ENCODE assay signal across 21 mouse cellular contexts in the genomic region with DNA sequence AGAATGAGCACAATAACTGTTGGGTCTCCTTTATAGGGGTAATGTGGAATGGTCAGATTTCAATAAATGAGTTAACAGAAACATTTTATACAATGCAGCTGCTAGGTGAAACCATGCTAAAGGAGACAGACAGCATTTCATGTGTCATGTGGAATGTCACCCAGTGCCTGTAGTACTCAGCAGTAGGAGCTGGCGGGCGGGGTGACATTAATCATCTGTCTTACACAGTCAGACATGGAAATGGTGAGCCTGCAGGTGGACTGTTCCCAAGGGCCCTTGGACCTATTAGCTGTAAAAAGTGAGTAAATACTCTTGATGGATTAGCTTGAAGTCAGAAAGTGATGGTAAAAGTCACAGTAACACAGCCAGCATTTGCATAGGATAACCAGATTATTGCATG. TPM values are rescaled to one million over a fixed set of nuclear protein-coding genes. Genes with fewer than 3 reads are reported as not detected.
DNase-seq lines count a peak whose midpoint lies in the region; ATAC-seq and TF ChIP-seq lines count a peak whose summit lies in the region.
"Had no signal": no experiment of that assay in that cellular context is flagged by ENCODE, and none has a peak within 500 bp of the region (broad histone marks: within the 10 kb centered on the region; RNA-seq: fewer than 3 reads in every experiment).

No protein-coding gene starts in this region.

- 82% methylated on average over 2 of the region's 2 CpGs for WGBS in embryonic facial prominence, embryonic 15.5 days
- 96% methylated on average over 2 of the region's 2 CpGs for WGBS in embryonic facial prominence, embryonic 10.5 days
- WGBS in hindbrain, postnatal 0 days, result 84% methylated on average over 2 of the region's 2 CpGs
- 80% methylated on average over 2 of the region's 2 CpGs for WGBS in hindbrain, embryonic 12.5 days
- WGBS in lung, embryonic 14.5 days, result 82% methylated on average over 2 of the region's 2 CpGs
- 73% methylated on average over 2 of the region's 2 CpGs for WGBS in stomach, embryonic 15.5 days

- no peak for ATAC-seq in embryonic facial prominence, embryonic 15.5 days (ENCODE audit: insufficient number of reproducible peaks, low FRiP score, low TSS enrichment, low read depth)
- ATAC-seq in hindbrain, postnatal 0 days, result no peak
- ATAC-seq in hindbrain, embryonic 12.5 days (ENCODE audit: low FRiP score), result no peak
- 0 out of 2 replicates have a peak, but pooled peaks have one; percentile 28 for ATAC-seq in lung, embryonic 14.5 days (ENCODE audit: insufficient read depth)
- peak; percentile 75; the same call in 1 of the 2 replicates for ATAC-seq in stomach, embryonic 15.5 days (ENCODE audit: insufficient read depth, low FRiP score, low read depth)
- no peak for ATAC-seq in erythroid progenitor cell, adult 5-6 weeks (replicated peaks; ENCODE audit: low FRiP score, poor library complexity, severe bottlenecking)
- ATAC-seq: midbrain, embryonic 13.5 days had no signal

- H3K27ac ChIP-seq in embryonic facial prominence, embryonic 15.5 days (replicated peaks), result 0 out of 2 replicates have a peak overlapping the region, but pooled peaks have one; percentile 40
- no peak overlapping the region for H3K27ac ChIP-seq in embryonic facial prominence, embryonic 10.5 days (replicated peaks)
- peak overlapping the region; percentile 46; the same call in 1 of the 2 replicates for H3K27ac ChIP-seq in hindbrain, postnatal 0 days
- no peak overlapping the region for H3K27ac ChIP-seq in hindbrain, embryonic 12.5 days
- peak overlapping the region; percentile 81 for H3K27ac ChIP-seq in lung, embryonic 14.5 days (ENCODE audit: low read depth)
- H3K27ac ChIP-seq in stomach, embryonic 15.5 days, result peak overlapping the region; percentile 83
- H3K27ac ChIP-seq: hindbrain, embryonic 14.5 days; limb, embryonic 15.5 days; midbrain, embryonic 13.5 days had no signal

- H3K36me3 ChIP-seq in embryonic facial prominence, embryonic 15.5 days, result peaks cover 8% of the 10 kb centered on the region; the same call in 1 of the 2 replicates
- H3K36me3 ChIP-seq in embryonic facial prominence, embryonic 10.5 days (replicated peaks), result peaks cover 10% of the 10 kb centered on the region; the same call in 1 of the 2 replicates
- no peaks in the 10 kb centered on the region for H3K36me3 ChIP-seq in hindbrain, postnatal 0 days (ENCODE audit: insufficient read depth, low read length)
- H3K36me3 ChIP-seq in hindbrain, embryonic 12.5 days, result peaks cover 6% of the 10 kb centered on the region; the same call in 1 of the 2 replicates
- peaks cover 8% of the 10 kb centered on the region; the same call in 1 of the 2 replicates for H3K36me3 ChIP-seq in lung, embryonic 14.5 days (ENCODE audit: insufficient read depth)
- no peaks in the 10 kb centered on the region for H3K36me3 ChIP-seq in stomach, embryonic 15.5 days
- H3K36me3 ChIP-seq: limb, embryonic 15.5 days had no signal

- no peaks in the 10 kb centered on the region for H3K27me3 ChIP-seq in embryonic facial prominence, embryonic 15.5 days
- H3K27me3 ChIP-seq in embryonic facial prominence, embryonic 10.5 days (replicated peaks; ENCODE audit: low read depth, poor library complexity, severe bottlenecking), result no peaks in the 10 kb centered on the region
- no peaks in the 10 kb centered on the region for H3K27me3 ChIP-seq in hindbrain, postnatal 0 days (ENCODE audit: insufficient read depth, low read length)
- no peaks in the 10 kb centered on the region for H3K27me3 ChIP-seq in hindbrain, embryonic 12.5 days
- no peaks in the 10 kb centered on the region for H3K27me3 ChIP-seq in lung, embryonic 14.5 days (ENCODE audit: insufficient read depth, low read length)
- H3K27me3 ChIP-seq in stomach, embryonic 15.5 days (replicated peaks), result no peaks in the 10 kb centered on the region
- H3K27me3 ChIP-seq: limb, embryonic 15.5 days; megakaryocyte, embryonic 14.5 days; midbrain, embryonic 13.5 days had no signal

- H3K4me1 ChIP-seq in embryonic facial prominence, embryonic 15.5 days, result peaks cover 14% of the 10 kb centered on the region; the same call in 1 of the 2 replicates
- H3K4me1 ChIP-seq in embryonic facial prominence, embryonic 10.5 days, result peaks cover 7% of the 10 kb centered on the region
- no peaks in the 10 kb centered on the region for H3K4me1 ChIP-seq in hindbrain, postnatal 0 days (ENCODE audit: insufficient read depth, low read length)
- no peaks in the 10 kb centered on the region for H3K4me1 ChIP-seq in hindbrain, embryonic 12.5 days
- H3K4me1 ChIP-seq in lung, embryonic 14.5 days (ENCODE audit: insufficient read depth), result peaks cover 15% of the 10 kb centered on the region
- no peaks in the 10 kb centered on the region for H3K4me1 ChIP-seq in stomach, embryonic 15.5 days
- H3K4me1 ChIP-seq: midbrain, embryonic 13.5 days had no signal

- no peak for TF ChIP-seq CTCF in hindbrain, postnatal 0 days (IDR thresholded peaks at IDR 0.05; ENCODE audit: low read depth)
- no peak for TF ChIP-seq CTCF in lung, embryonic 14.5 days (IDR thresholded peaks at IDR 0.05; ENCODE audit: low read depth)

- H3K4me3 ChIP-seq in embryonic facial prominence, embryonic 15.5 days (replicated peaks), result no peak overlapping the region
- H3K4me3 ChIP-seq in embryonic facial prominence, embryonic 10.5 days, result no peak overlapping the region
- H3K4me3 ChIP-seq in hindbrain, postnatal 0 days (ENCODE audit: low read length), result no peak overlapping the region
- no peak overlapping the region for H3K4me3 ChIP-seq in hindbrain, embryonic 12.5 days
- no peak overlapping the region for H3K4me3 ChIP-seq in lung, embryonic 14.5 days (ENCODE audit: low read depth, low read length)
- H3K4me3 ChIP-seq in stomach, embryonic 15.5 days (replicated peaks), result no peak overlapping the region
- H3K4me3 ChIP-seq: limb, embryonic 15.5 days; megakaryocyte, embryonic 14.5 days; midbrain, embryonic 13.5 days had no signal

- H3K9ac ChIP-seq in embryonic facial prominence, embryonic 15.5 days, result no peak overlapping the region
- no peak overlapping the region for H3K9ac ChIP-seq in hindbrain, postnatal 0 days (replicated peaks; ENCODE audit: low read length)
- H3K9ac ChIP-seq in hindbrain, embryonic 12.5 days, result no peak overlapping the region
- no peak overlapping the region for H3K9ac ChIP-seq in lung, embryonic 14.5 days
- H3K9ac ChIP-seq in stomach, embryonic 15.5 days, result no peak overlapping the region
- H3K9ac ChIP-seq: hindbrain, embryonic 14.5 days; limb, embryonic 15.5 days; midbrain, embryonic 13.5 days had no signal

- DNase-seq in embryonic facial prominence, embryonic 10.5 days (ENCODE audit: low spot score), result no peak
- DNase-seq in hindbrain, postnatal 0 days (ENCODE audit: low spot score), result no peak
- DNase-seq in lung, embryonic 14.5 days, result no peak
- DNase-seq in lung, postnatal 25 days (ENCODE audit: low spot score), result no peak
- DNase-seq: adrenal gland, postnatal 25 days; cerebellum, adult 8-10 months; forebrain, postnatal 0 days; gastrocnemius, postnatal 14 days; heart, adult 18-20 months; kidney, adult 11 months; lung, postnatal 36 days; right cerebral cortex, postnatal 14 days; thymus, postnatal 25 days had no signal

- no peak overlapping the region for H3K4me2 ChIP-seq in embryonic facial prominence, embryonic 15.5 days (replicated peaks)
- H3K4me2 ChIP-seq in hindbrain, postnatal 0 days (ENCODE audit: low read depth, low read length), result no peak overlapping the region
- H3K4me2 ChIP-seq in hindbrain, embryonic 12.5 days (replicated peaks), result no peak overlapping the region
- H3K4me2 ChIP-seq in lung, embryonic 14.5 days, result no peak overlapping the region
- H3K4me2 ChIP-seq in stomach, embryonic 15.5 days, result no peak overlapping the region
- H3K4me2 ChIP-seq: hindbrain, embryonic 14.5 days; limb, embryonic 15.5 days; midbrain, embryonic 13.5 days had no signal

- H3K9me3 ChIP-seq in embryonic facial prominence, embryonic 15.5 days (replicated peaks), result no peaks in the 10 kb centered on the region
- no peaks in the 10 kb centered on the region for H3K9me3 ChIP-seq in embryonic facial prominence, embryonic 10.5 days
- H3K9me3 ChIP-seq in hindbrain, postnatal 0 days (ENCODE audit: low read length), result no peaks in the 10 kb centered on the region
- no peaks in the 10 kb centered on the region for H3K9me3 ChIP-seq in hindbrain, embryonic 12.5 days (replicated peaks)
- no peaks in the 10 kb centered on the region for H3K9me3 ChIP-seq in lung, embryonic 14.5 days (ENCODE audit: low read depth, low read length)
- H3K9me3 ChIP-seq in stomach, embryonic 15.5 days, result no peaks in the 10 kb centered on the region
- H3K9me3 ChIP-seq: limb, embryonic 15.5 days; megakaryocyte, embryonic 14.5 days; midbrain, embryonic 13.5 days had no signal

RNA-seq across cellular contexts. Expression of a gene that starts 46.0 kb away (rescaled TPM):
- 14.9 and 15.4 TPM in 2 replicates for polyA plus RNA-seq in embryonic facial prominence, embryonic 15.5 days (2015; fragmentation: Nextera tagmentation; extraction: Ambion mirVana)
- 3.2 and 4.8 TPM in 2 replicates for polyA plus RNA-seq in embryonic facial prominence, embryonic 10.5 days (2016; fragmentation: Nextera tagmentation; extraction: Ambion mirVana)
- total RNA-seq in hindbrain, postnatal 0 days (2014; rRNA removed), result 6.8 and 8.0 TPM in 2 replicates
- polyA plus RNA-seq in hindbrain, postnatal 0 days (2015; fragmentation: Nextera tagmentation; extraction: Ambion mirVana), result 7.5 and 7.9 TPM in 2 replicates
- 4.8 and 6.2 TPM in 2 replicates for polyA plus RNA-seq in hindbrain, embryonic 12.5 days (2016; fragmentation: Nextera tagmentation; extraction: Ambion mirVana)
- polyA plus RNA-seq in lung, embryonic 14.5 days (2014; fragmentation: Nextera tagmentation; extraction: Ambion mirVana), result 30.2 and 33.4 TPM in 2 replicates
- 27.9 and 31.3 TPM in 2 replicates for polyA plus RNA-seq in stomach, embryonic 15.5 days (2015; fragmentation: Nextera tagmentation; extraction: Ambion mirVana)
- total RNA-seq in erythroid progenitor cell, adult 5-6 weeks (2015; ENCODE audit: low replicate concordance), result 17.7 and 18.4 TPM in 2 replicates
- total RNA-seq in erythroid progenitor cell, adult 5-6 weeks (2017; ENCODE audit: low replicate concordance), result 3.6 and 5.4 TPM in 2 replicates

RNA-seq across cellular contexts. Expression of a gene that starts 47.6 kb away (rescaled TPM):
- 73.3 and 78.7 TPM in 2 replicates for polyA plus RNA-seq in embryonic facial prominence, embryonic 15.5 days (2015; fragmentation: Nextera tagmentation; extraction: Ambion mirVana)
- 83.8 and 88.6 TPM in 2 replicates for polyA plus RNA-seq in embryonic facial prominence, embryonic 10.5 days (2016; fragmentation: Nextera tagmentation; extraction: Ambion mirVana)
- total RNA-seq in hindbrain, postnatal 0 days (2014; rRNA removed), result 47.3 and 48.6 TPM in 2 replicates
- polyA plus RNA-seq in hindbrain, postnatal 0 days (2015; fragmentation: Nextera tagmentation; extraction: Ambion mirVana), result 98.1 and 100 TPM in 2 replicates
- polyA plus RNA-seq in hindbrain, embryonic 12.5 days (2016; fragmentation: Nextera tagmentation; extraction: Ambion mirVana), result 129 TPM in 2 replicates
- 71.1 and 76.4 TPM in 2 replicates for polyA plus RNA-seq in lung, embryonic 14.5 days (2014; fragmentation: Nextera tagmentation; extraction: Ambion mirVana)
- 54.9 and 60.1 TPM in 2 replicates for polyA plus RNA-seq in stomach, embryonic 15.5 days (2015; fragmentation: Nextera tagmentation; extraction: Ambion mirVana)
- 25.6 and 29.2 TPM in 2 replicates for total RNA-seq in erythroid progenitor cell, adult 5-6 weeks (2015; ENCODE audit: low replicate concordance)
- total RNA-seq in erythroid progenitor cell, adult 5-6 weeks (2017; ENCODE audit: low replicate concordance), result 11.5 and 15.9 TPM in 2 replicates

RNA-seq across cellular contexts. Expression of a gene that starts 48.0 kb away (rescaled TPM):
- polyA plus RNA-seq in embryonic facial prominence, embryonic 15.5 days (2015; fragmentation: Nextera tagmentation; extraction: Ambion mirVana), result 21.5 and 29.7 TPM in 2 replicates
- 30.6 and 34.1 TPM in 2 replicates for polyA plus RNA-seq in embryonic facial prominence, embryonic 10.5 days (2016; fragmentation: Nextera tagmentation; extraction: Ambion mirVana)
- 12.9 and 32.2 TPM in 2 replicates for total RNA-seq in hindbrain, postnatal 0 days (2014; rRNA removed)
- polyA plus RNA-seq in hindbrain, postnatal 0 days (2015; fragmentation: Nextera tagmentation; extraction: Ambion mirVana), result 16.6 and 17.0 TPM in 2 replicates
- polyA plus RNA-seq in hindbrain, embryonic 12.5 days (2016; fragmentation: Nextera tagmentation; extraction: Ambion mirVana), result 23.0 and 24.8 TPM in 2 replicates
- 30.4 and 42.3 TPM in 2 replicates for polyA plus RNA-seq in lung, embryonic 14.5 days (2014; fragmentation: Nextera tagmentation; extraction: Ambion mirVana)
- 27.4 and 30.7 TPM in 2 replicates for polyA plus RNA-seq in stomach, embryonic 15.5 days (2015; fragmentation: Nextera tagmentation; extraction: Ambion mirVana)
- total RNA-seq in erythroid progenitor cell, adult 5-6 weeks (2015; ENCODE audit: low replicate concordance), result 0.42 TPM in 1 of 2 replicates, not detected in the other
- 3.4 and 16.2 TPM in 2 replicates for total RNA-seq in erythroid progenitor cell, adult 5-6 weeks (2017; ENCODE audit: low replicate concordance)

Comparison
In these comparisons a context has a peak if more than half of its experiments do, and no peak if none do; other contexts are left out.
1. H3K27ac ChIP-seq: peak in embryonic facial prominence, embryonic 15.5 days (single experiment), hindbrain, postnatal 0 days (single experiment), lung, embryonic 14.5 days (single experiment) and stomach, embryonic 15.5 days (single experiment); none in embryonic facial prominence, embryonic 10.5 days (single experiment) and hindbrain, embryonic 12.5 days (single experiment).
2. ATAC-seq: peak in lung, embryonic 14.5 days (single experiment) and stomach, embryonic 15.5 days (single experiment); none in embryonic facial prominence, embryonic 15.5 days (single experiment), hindbrain, postnatal 0 days (single experiment), hindbrain, embryonic 12.5 days (single experiment) and erythroid progenitor cell, adult 5-6 weeks (single experiment).